Mouse (Mus musculus) forebrain, embryonic 13.5 days (tissue): Measurements from ENCODE around the gene Hist1h4m. TPM values are rescaled to one million over a fixed set of nuclear protein-coding genes. Genes with fewer than 3 reads are reported as not detected.
"Not testable (repeated sequence)": the region's sequence is repeated elsewhere in the genome, so short reads cannot be mapped to it uniquely, and the experiment has no call there.

Experiments
- ATAC-seq: fragments of 200-750 bp; cut with Nextera tagmentation; 2 replicates; pipeline ENCODE4 v1.8.0; 2017
- H3K27ac ChIP-seq: fragments of 300-500 bp; sonication (generic); 2 replicates; pipeline ENCODE4 v1.5.1; 2015; ENCODE audit warnings: inconsistent platforms, mild to moderate bottlenecking, moderate library complexity
- H3K27me3 ChIP-seq: fragments of 300-500 bp; sonication (generic); 2 replicates; pipeline ENCODE4 v1.6.1; 2015; ENCODE audit warnings: mild to moderate bottlenecking, inconsistent platforms
- H3K36me3 ChIP-seq: fragments of 300-500 bp; sonication (generic); 2 replicates; pipeline ENCODE4 v1.6.1; 2015; ENCODE audit warnings: mild to moderate bottlenecking, inconsistent platforms; ENCODE audit not compliant: poor library complexity, severe bottlenecking
- H3K4me1 ChIP-seq: fragments of 300-500 bp; sonication (generic); 2 replicates; pipeline ENCODE4 v1.6.1; 2015; ENCODE audit warnings: inconsistent platforms
- H3K4me2 ChIP-seq: fragments of 300-500 bp; sonication (generic); 2 replicates; pipeline ENCODE4 v1.6.1; 2015; ENCODE audit warnings: inconsistent platforms, mild to moderate bottlenecking, moderate library complexity
- H3K4me3 ChIP-seq: fragments of 300-500 bp; sonication (generic); 2 replicates; pipeline ENCODE4 v1.5.1; 2015; ENCODE audit warnings: mild to moderate bottlenecking, inconsistent platforms
- H3K9ac ChIP-seq: fragments of 300-500 bp; sonication (generic); 2 replicates; pipeline ENCODE4 v1.6.1; 2015; ENCODE audit warnings: mild to moderate bottlenecking, inconsistent platforms
- H3K9me3 ChIP-seq: fragments of 300-500 bp; sonication (generic); replicated peaks from 2 replicates; pipeline ENCODE4 v1.6.1; 2016; ENCODE audit warnings: inconsistent platforms
- WGBS: fragments of 180-500 bp; shearing (Covaris S2); methylation state at CpG from one replicate; pipeline ENCODE4 v1.1.7; 2015; 5-methylcytosine and 5-hydroxymethylcytosine counted together
- polyA plus RNA-seq: library from polyadenylated mRNA; unstranded; fragments of >200 nt; fragmentation: Nextera tagmentation; extraction: Ambion mirVana; gene quantifications from 2 replicates; pipeline ENCODE4 v1.2.1, GENCODE M21; 2015

Gene Hist1h4m
- polyA plus RNA-seq: not detected in 2 replicates

DNA sequence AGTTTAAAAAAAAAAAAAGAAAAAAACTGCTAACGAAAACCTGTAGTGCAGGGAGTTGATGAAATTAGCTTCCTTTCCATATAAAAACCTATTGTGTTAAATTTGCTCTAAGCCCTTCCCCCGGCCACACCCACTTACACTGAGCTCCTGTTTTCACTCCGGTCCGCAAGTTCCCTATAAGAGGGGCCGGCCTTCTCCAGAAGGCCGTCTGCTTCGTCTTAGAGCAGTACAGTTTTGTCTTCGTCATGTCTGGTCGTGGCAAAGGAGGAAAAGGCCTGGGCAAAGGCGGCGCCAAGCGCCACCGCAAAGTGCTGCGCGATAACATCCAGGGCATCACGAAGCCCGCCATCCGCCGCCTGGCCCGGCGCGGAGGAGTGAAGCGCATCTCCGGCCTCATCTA is at the start of gene Hist1h4m:
Gene Hist1h4m (plus strand): TSS at position 208 of the 400 bp plus-strand sequence.
- not testable (repeated sequence) for H3K9ac ChIP-seq, H3K27me3 ChIP-seq, H3K36me3 ChIP-seq, H3K4me1 ChIP-seq, H3K9me3 ChIP-seq
- Histone ChIP-seq H3K4me3 (peak within 1 kb of the TSS; percentile 25), H3K4me2 (peak within 1 kb of the TSS; percentile 51), H3K27ac (peak within 1 kb of the TSS; percentile 40; the same call in 1 of the 2 replicates)
- peak; percentile 67 for ATAC-seq
- WGBS: no CpG with 5 or more reads among the region's 24 CpGs

GRCm38 (mm10) chr13:21778814-21779766 is 32.5 kb upstream of the Hist1h4m start:
- WGBS: 2% methylated on average over 33 of the region's 33 CpGs
- Histone ChIP-seq H3K27ac (peak overlapping the region; percentile 97), H3K4me1 (peaks cover 40% of the 10 kb centered on the region), H3K9me3 (no peaks in the 10 kb centered on the region), H3K4me2 (peak overlapping the region; percentile 91), H3K36me3 (no peaks in the 10 kb centered on the region), H3K9ac (peak overlapping the region; percentile 92), H3K27me3 (no peaks in the 10 kb centered on the region), H3K4me3 (peak overlapping the region; percentile 53)
- ATAC-seq: peak; percentile 92

GRCm38 (mm10) chr13:21779767-21780731 is 31.5 kb upstream of the Hist1h4m start, which contains the start of gene Hist1h1b:
Gene Hist1h1b, minus strand, starts transcription at chr13:21780625.
- peak within 1 kb of the TSS; percentile 91 for H3K4me2 ChIP-seq
- no peaks in the 10 kb centered on the region for H3K27me3 ChIP-seq
- under 1% methylated on average over 44 of the region's 44 CpGs for WGBS
- no peaks in the 10 kb centered on the region for H3K36me3 ChIP-seq
- ATAC-seq: peak; percentile 21; the same call in 1 of the 2 replicates
- peak within 1 kb of the TSS; percentile 97 for H3K27ac ChIP-seq
- H3K4me1 ChIP-seq: peaks cover 45% of the 10 kb centered on the region
- peak within 1 kb of the TSS; percentile 53 for H3K4me3 ChIP-seq
- no peaks in the 10 kb centered on the region for H3K9me3 ChIP-seq
- peak within 1 kb of the TSS; percentile 92 for H3K9ac ChIP-seq

DNA sequence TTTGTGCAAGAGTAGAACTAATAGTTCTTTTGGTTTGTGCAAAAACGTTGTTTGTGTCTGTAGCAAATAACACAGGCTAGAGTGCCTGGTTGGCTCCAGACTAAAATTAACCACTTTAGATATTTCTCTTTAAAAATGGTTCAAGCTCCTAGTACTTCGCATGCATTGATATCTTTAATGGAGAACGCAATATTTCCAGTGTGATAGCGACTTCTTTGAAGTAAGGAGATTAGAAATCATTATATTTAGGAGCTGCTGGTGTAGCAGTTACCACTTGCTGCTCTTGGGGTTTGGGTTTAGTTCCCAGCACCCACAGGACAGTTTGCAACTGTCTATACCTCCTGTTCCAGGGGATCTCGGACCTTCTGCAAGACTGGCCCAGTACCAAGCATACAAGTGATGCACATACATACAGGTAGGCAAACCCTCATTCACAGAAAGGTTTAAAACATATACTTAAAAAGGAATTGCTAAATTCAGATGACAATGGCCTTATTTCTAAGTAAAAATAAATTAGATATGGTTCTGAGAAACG is 30.5 kb upstream of the Hist1h4m start:
- H3K9me3 ChIP-seq: no peaks in the 10 kb centered on the region
- no peak for ATAC-seq
- H3K9ac ChIP-seq: peak overlapping the region; percentile 92; the same call in 1 of the 2 replicates
- H3K4me2 ChIP-seq: peak overlapping the region; percentile 91
- WGBS: 51% methylated on average over 6 of the region's 6 CpGs
- H3K4me1 ChIP-seq: peaks cover 52% of the 10 kb centered on the region
- no peaks in the 10 kb centered on the region for H3K36me3 ChIP-seq
- H3K4me3 ChIP-seq: peak overlapping the region; percentile 53
- no peaks in the 10 kb centered on the region for H3K27me3 ChIP-seq
- H3K27ac ChIP-seq: peak overlapping the region; percentile 97

DNA sequence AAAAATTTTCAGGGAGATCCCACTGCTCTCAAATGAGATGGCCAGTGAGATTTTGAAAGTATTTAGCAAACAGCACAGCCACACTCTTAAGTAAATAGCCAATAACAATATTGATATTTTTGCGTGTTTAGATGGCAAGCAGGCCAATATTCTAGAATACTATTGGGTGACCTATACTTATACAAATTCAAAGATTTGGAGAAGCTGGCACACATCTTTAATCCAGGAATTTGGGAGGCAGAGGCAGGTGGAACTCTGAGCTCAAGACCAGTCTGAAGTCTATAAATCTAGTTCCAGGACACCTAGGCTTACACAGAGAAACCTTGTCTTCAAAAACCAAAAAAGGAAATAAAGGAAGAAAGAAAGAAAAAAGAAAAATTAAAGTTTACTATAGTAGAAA is 29.9 kb upstream of the Hist1h4m start:
- Histone ChIP-seq H3K9me3 (no peaks in the 10 kb centered on the region), H3K9ac (no peak overlapping the region), H3K4me1 (peaks cover 57% of the 10 kb centered on the region), H3K27me3 (no peaks in the 10 kb centered on the region), H3K4me3 (no peak overlapping the region), H3K27ac (no peak overlapping the region), H3K36me3 (no peaks in the 10 kb centered on the region), H3K4me2 (no peak overlapping the region)
- no peak for ATAC-seq
- WGBS: 93% methylated on average over 1 of the region's 1 CpGs

DNA sequence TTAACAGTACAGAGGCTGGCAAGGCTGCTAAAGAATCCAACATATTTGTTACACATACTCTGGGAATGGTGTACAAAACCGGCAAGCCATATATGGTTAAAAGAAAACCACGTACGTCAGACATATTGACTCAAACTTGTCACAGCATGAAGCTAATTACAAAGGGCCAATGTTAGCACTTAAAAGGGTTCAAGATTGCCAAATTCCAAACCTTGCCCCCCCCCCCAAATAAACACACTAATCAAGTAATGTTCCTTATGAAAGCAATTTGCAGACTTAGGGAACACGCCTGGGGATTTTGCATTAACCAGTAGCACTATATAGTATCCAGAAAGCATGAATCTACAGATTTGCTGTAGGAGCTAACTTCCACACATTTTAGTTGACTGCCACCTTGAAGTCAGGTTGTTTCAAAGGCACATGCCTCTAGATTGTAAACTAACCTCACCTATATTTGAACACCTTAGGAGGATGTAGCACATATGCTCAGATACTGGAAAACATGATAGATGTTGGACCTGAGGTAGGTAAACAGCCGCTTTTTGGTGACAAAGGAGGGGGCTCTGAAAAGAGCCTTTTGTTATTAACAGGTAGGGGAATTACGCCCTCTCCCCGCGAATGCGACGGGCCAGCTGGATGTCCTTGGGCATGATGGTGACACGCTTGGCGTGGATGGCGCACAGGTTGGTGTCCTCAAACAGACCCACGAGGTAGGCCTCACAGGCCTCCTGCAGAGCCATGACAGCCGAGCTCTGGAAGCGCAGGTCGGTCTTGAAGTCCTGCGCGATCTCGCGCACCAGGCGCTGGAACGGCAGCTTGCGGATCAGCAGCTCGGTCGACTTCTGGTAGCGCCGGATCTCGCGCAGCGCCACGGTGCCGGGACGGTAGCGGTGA is 28.9 kb upstream of the Hist1h4m start:
- H3K4me2 ChIP-seq: peak overlapping the region; percentile 76
- ATAC-seq, H3K27me3 ChIP-seq, H3K36me3 ChIP-seq, H3K9me3 ChIP-seq: not testable (repeated sequence)
- peak overlapping the region; percentile 93 for H3K27ac ChIP-seq
- under 1% methylated on average over 21 of the region's 35 CpGs for WGBS
- peak overlapping the region; percentile 46 for H3K4me3 ChIP-seq
- peak overlapping the region; percentile 79 for H3K9ac ChIP-seq
- H3K4me1 ChIP-seq: peaks cover 57% of the 10 kb centered on the region

DNA sequence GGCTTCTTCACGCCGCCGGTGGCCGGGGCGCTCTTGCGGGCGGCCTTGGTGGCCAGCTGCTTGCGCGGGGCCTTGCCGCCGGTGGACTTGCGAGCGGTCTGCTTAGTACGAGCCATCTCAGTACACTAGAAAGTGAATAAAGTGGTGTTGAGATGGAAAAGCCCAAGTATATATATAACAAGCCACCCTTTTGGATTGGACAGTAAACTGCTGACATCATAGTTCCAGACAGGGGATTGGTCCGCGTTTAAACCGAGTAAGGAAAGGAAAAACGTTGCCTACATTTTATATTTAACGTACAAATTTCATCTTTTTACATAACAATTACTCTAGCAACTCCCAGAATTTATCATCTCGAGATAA is 28.3 kb upstream of the Hist1h4m start, which contains the start of gene Hist1h3i:
Gene Hist1h3i (minus strand): TSS at position 116 of the 363 bp plus-strand sequence.
- 1% methylated on average over 19 of the region's 20 CpGs for WGBS
- ATAC-seq: peak; percentile 84
- H3K4me1 ChIP-seq: peaks cover 58% of the 10 kb centered on the region

GRCm38 (mm10) chr13:21783734-21784161 is 27.8 kb upstream of the Hist1h4m start:
- H3K9ac ChIP-seq: peak overlapping the region; percentile 53
- H3K4me2 ChIP-seq: peak overlapping the region; percentile 76
- peak overlapping the region; percentile 46 for H3K4me3 ChIP-seq
- WGBS: 3% methylated on average over 9 of the region's 9 CpGs
- ATAC-seq: no peak
- no peaks in the 10 kb centered on the region for H3K27me3 ChIP-seq
- H3K4me1 ChIP-seq: peaks cover 58% of the 10 kb centered on the region
- no peaks in the 10 kb centered on the region for H3K9me3 ChIP-seq
- no peaks in the 10 kb centered on the region for H3K36me3 ChIP-seq
- peak overlapping the region; percentile 83 for H3K27ac ChIP-seq

More for the DNA sequence above, 28.3 kb upstream of the Hist1h4m start, which contains the start of gene Hist1h3i:
- Histone ChIP-seq H3K27ac (peak within 1 kb of the TSS; percentile 93), H3K4me2 (peak within 1 kb of the TSS; percentile 76), H3K9ac (peak within 1 kb of the TSS; percentile 79), H3K9me3 (no peaks in the 10 kb centered on the region), H3K36me3 (no peaks in the 10 kb centered on the region), H3K27me3 (no peaks in the 10 kb centered on the region), H3K4me3 (peak within 1 kb of the TSS; percentile 46)

DNA sequence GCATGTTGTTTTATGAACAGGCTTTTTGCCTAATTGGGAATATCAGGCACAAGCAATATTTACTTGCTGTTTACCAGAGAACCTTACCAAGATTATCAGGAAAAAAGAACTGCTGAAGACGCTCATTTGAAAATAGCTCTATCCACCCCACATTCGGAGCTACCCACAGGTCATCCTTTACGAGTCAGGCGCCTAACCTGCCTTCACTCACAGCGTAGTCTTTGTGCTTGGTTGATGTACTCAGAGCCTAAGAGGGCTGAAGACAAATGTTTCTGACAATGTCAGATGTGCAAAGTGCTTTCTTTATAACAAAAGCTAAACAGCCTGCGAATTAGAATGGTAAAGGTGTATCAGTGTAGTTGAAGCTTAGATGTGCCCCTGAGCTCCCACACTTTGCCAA is 27.2 kb upstream of the Hist1h4m start:
- no peaks in the 10 kb centered on the region for H3K36me3 ChIP-seq
- H3K9ac ChIP-seq: peak overlapping the region; percentile 53
- no peaks in the 10 kb centered on the region for H3K27me3 ChIP-seq
- H3K4me2 ChIP-seq: peak overlapping the region; percentile 76
- peaks cover 59% of the 10 kb centered on the region for H3K4me1 ChIP-seq
- H3K4me3 ChIP-seq: 0 out of 2 replicates have a peak overlapping the region, but pooled peaks have one; percentile 46
- peak overlapping the region; percentile 83 for H3K27ac ChIP-seq
- ATAC-seq: no peak
- H3K9me3 ChIP-seq: no peaks in the 10 kb centered on the region
- 17% methylated on average over 6 of the region's 6 CpGs for WGBS

DNA sequence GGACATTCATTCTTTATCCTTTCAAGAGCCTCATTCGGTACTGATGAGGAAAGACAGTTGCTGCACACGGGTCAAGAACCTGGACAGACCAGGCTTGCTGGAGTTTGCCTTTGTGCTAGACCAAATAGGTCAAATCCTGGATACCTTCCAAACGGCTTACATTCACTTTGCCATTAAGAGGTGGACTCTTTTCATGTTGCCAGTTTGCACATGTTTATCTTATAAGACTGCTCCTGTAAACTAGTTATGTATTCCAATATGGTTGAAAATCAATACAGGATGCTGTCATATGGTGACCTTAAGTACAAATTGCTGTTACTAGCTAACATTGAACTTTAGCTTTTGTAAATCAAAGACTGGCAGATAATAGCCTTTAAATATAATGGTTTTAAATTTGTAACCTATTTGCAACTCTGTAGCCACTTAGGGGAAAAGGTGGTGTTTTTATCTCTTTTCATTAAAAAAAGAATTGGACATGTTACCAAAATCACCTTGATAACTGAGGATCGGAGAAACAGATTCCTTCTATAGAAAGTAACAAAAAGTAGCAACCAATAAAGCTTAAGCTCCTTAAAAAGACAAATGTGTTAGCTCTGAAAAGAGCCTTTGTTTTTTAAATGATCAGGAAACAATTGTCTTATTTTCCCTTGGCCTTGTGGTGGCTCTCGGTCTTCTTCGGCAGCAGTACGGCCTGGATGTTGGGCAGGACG is 25.2 kb upstream of the Hist1h4m start:
- Histone ChIP-seq H3K36me3 (no peaks in the 10 kb centered on the region), H3K9ac (peak overlapping the region; percentile 69), H3K9me3 (no peaks in the 10 kb centered on the region), H3K4me2 (peak overlapping the region; percentile 62), H3K27ac (peak overlapping the region; percentile 90), H3K27me3 (no peaks in the 10 kb centered on the region), H3K4me3 (peak overlapping the region; percentile 39), H3K4me1 (peaks cover 51% of the 10 kb centered on the region)
- no peak for ATAC-seq
- 3% methylated on average over 8 of the region's 8 CpGs for WGBS
